Mouse (Mus musculus) MEL-GATA-1-ER (cell line): ENCODE results near the gene Drap1.

Source experiments
- DNase-seq: peaks from one replicate; pipeline ENCODE4 v3.0.0-alpha.2; 2012; ENCODE audit warnings: low read depth; ENCODE audit errors: extremely low read depth

Drap1 gene

DNA sequence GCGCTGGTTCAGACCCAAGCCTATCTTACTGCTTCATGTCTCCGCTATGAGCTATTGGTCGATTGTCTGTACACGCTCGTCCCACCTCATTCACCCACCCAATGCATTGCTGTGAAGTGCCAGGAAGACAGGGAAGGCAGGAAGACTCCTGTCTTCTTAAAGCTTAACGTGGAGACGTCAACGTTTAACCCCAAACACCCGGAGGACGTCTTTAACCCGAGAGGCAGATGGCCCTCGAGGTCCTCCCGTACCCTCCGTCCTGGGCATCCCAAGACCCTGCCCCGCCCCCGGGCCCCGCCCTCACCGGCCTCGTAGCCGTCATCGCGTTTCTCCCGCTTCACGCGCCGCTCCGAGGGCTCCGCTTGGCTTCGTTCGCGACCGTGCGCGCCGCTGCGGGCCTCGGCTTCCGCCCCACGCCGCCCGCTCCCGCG lies 36.8 kb downstream of the Drap1 start:
- no peak for DNase-seq

DNA sequence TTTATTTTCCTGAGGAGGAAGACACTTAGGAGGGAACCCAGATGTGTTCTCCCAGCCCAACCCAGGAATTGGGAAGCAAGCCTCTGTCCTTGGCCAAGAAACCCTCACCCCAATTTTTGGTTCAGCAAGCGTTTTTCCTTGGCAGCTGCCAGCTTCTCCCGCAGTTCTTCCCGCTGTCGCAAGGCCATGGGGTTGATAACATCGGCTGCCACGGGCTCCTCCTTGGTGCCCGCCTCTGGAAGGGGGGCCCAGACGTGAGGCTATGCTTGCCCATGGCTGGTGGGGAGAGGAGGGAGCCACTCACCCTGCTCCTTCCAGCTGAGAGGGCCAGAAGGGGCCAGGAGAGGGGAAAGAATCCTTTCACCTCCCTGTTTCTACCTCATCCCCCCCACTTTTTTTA lies 40.1 kb downstream of the Drap1 start:
- DNase-seq: no peak

DNA sequence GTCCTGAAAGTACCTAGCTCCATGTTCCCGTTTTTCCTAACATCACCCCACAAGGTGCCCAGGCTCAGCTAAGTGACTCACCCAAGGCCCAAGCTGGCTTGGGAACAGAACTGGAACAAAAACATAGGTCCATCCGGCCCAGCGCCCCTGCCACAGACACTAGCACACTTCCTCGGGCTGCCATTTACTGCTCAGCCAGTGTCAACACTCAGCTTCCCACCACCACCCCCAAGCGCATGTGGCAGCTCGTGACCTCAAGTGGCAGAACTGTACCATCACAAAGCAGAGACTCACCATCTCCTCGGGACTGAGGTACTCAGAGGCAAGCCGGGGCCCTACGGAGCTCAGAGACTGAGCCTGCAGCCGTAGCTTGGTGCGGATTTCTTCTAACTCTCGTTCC lies 41.5 kb downstream of the Drap1 start:
- no peak for DNase-seq

DNA sequence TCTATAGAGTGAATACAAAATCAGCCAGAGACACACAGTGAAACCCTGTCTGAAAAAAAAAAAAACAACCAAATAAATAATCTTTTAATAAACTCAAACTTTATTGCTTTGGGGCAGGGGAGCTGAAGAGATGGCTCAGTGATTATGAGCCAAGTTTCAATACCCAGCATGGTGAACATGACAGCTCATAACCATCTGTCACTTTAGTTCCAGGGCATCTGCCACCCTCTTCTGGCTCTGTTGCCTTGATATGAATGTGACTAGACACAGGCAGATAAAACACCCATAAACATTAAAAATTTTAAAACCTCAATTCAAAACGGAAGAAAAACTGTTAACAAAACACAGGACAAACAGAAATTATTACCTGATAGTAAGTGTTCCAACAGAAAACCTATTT lies 47.3 kb downstream of the Drap1 start:
- DNase-seq: no peak

DNA sequence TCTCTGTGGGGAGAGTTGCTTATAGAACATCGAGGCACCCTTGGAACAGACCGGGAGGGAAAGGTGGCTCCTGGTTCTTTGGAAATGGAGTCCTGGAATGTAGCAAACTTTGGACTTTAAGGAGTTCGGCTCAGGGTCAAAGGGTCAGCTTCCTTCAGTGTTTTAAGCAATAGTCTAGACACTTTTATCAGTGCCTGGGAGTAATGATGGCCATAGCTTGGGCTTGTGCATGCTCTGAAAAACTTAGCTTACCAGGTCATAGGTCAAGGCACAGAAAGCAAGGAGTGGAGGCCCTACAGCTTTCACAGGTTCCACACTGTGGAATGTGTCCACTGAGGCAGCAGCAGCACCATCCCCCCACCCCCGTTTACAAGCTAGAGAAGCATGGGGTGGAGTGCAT lies 50.0 kb downstream of the Drap1 start:
- no peak for DNase-seq

DNA sequence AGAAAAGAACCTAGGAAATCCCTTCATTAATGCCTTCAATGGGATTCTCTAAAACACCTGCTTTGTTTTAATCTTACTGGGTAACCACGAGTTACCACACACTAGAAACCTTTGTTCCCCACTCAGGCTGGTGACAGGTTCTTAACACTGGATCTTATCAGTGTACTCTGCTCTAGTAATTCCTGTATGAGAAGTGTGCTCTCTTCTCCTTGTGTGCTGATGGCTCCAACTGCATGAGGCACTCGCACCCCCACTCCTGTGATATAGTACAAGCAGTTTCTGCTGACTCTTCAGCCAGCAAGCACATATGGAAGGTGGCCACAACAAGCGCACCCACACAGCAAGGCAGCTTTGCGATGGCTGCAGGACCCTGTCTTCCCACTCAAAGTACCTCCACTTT lies 50.6 kb downstream of the Drap1 start:
- DNase-seq: no peak
